Mouse (Mus musculus): ENCODE measurements around the gene Cops9.

DNA sequence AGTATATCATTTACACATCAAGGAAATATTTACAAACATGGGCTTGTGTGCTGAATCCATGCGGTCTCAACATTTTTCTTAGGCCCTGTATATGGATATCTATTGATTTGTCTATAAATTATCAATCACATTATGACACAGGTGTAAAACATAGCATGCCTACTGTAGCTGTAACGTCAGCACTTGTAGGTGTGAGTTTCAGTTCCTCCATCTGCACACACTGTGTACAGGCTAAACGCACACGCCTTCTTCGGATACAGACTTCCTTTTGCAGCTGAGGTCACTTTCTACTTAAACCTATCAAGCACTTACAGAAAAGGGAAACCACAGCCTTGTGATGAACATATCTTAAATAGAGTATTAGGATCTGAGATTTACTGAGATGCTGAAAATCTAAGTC, 37.0 kb upstream of the Cops9 start:
- TF ChIP-seq MAFK (IDR thresholded peaks at IDR 0.05; ENCODE audit: insufficient replicate concordance, low read length) (no peak), CTCF (conservative IDR thresholded peaks at IDR 0.05 in 1 of 2, IDR thresholded peaks at IDR 0.05 in 1 of 2; ENCODE audit: low read depth in 2 of 2, low read length in 2 of 2) (no peak), POLR2A (IDR thresholded peaks at IDR 0.05; ENCODE audit: low read depth, low read length) (no peak), ETS1 (conservative IDR thresholded peaks at IDR 0.05; ENCODE audit: low read depth, low read length) (no peak), ZKSCAN1 (IDR thresholded peaks at IDR 0.05; ENCODE audit: borderline replicate concordance, low read depth, low read length) (no peak), ZNF384 (IDR thresholded peaks at IDR 0.05; ENCODE audit: low read depth, low read length) (no peak), POLR2AphosphoS2 (IDR thresholded peaks at IDR 0.05; ENCODE audit: low read depth, low read length) (no peak), CHD2 (IDR thresholded peaks at IDR 0.05; ENCODE audit: low read length) (no peak), ELF1 (IDR thresholded peaks at IDR 0.05; ENCODE audit: low read depth, low read length) (no peak)

Data from CH12.LX (cell line).